Mouse (Mus musculus) CH12.LX (cell line): Measurements from ENCODE around the gene Plekha6. TPM values are rescaled to one million over a fixed set of nuclear protein-coding genes. Genes with fewer than 3 reads are reported as not detected.

Source experiments
- DNase-seq: peaks from one replicate; pipeline ENCODE4 v3.0.0-alpha.2; 2013; ENCODE audit errors: extremely low read depth
- H3K27ac ChIP-seq: 2 replicates; pipeline ENCODE4 v1.5.1; 2012; ENCODE audit warnings: low read depth, mild to moderate bottlenecking, control low read depth, moderate library complexity; ENCODE audit not compliant: insufficient read depth
- H3K27me3 ChIP-seq: replicated peaks from 2 replicates; pipeline ENCODE3; 2012; ENCODE audit warnings: inconsistent platforms
- H3K36me3 ChIP-seq, 2 experiments: replicated peaks in 1 of 2; 2 replicates each; pipeline versions ENCODE3 to v1.6.1; 2012; ENCODE audit warnings: inconsistent platforms in 1 of 2, low read length in 1 of 2, mild to moderate bottlenecking in 1 of 2, mixed read lengths in 1 of 2, moderate library complexity in 1 of 2; ENCODE audit not compliant: control insufficient read depth in 1 of 2, insufficient read depth in 1 of 2
- H3K4me1 ChIP-seq, 2 experiments: 2 replicates each; pipeline ENCODE4 v1.6.1; 2012; ENCODE audit warnings: inconsistent platforms in 1 of 2, moderate library complexity in 1 of 2; ENCODE audit not compliant: insufficient read depth in 2 of 2, control insufficient read depth in 1 of 2
- H3K4me2 ChIP-seq: 2 replicates; pipeline ENCODE4 v1.6.1; 2012; ENCODE audit warnings: low read depth, mild to moderate bottlenecking, control low read depth; ENCODE audit not compliant: poor library complexity, insufficient read depth, severe bottlenecking
- H3K4me3 ChIP-seq, 3 experiments: fragments of 150-350 bp in 1 of 3; sonication (generic) in 1 of 3; replicated peaks in 1 of 3; 2 replicates each; pipeline versions ENCODE3 to v1.5.1; 2011 to 2012; ENCODE audit warnings: low read depth in 2 of 3, low read length in 2 of 3, mild to moderate bottlenecking in 2 of 3, moderate library complexity in 2 of 3, control low read depth in 1 of 3, improper control_type of control experiment in 1 of 3, inconsistent platforms in 1 of 3, mixed read lengths in 1 of 3; ENCODE audit not compliant: poor library complexity in 1 of 3
- H3K79me2 ChIP-seq: replicated peaks from 2 replicates; pipeline ENCODE4 v1.6.1; 2012; ENCODE audit warnings: mild to moderate bottlenecking, moderate library complexity; ENCODE audit not compliant: control insufficient read depth, poor library complexity, insufficient read depth, severe bottlenecking; ENCODE audit errors: extremely low read depth
- H3K9ac ChIP-seq: 2 replicates; pipeline ENCODE4 v1.6.1; 2012; ENCODE audit warnings: low read depth, mild to moderate bottlenecking, control low read depth, moderate library complexity; ENCODE audit not compliant: insufficient read depth
- H3K9me3 ChIP-seq: replicated peaks from 2 replicates; pipeline ENCODE3; 2012; ENCODE audit warnings: low read length, inconsistent platforms, mixed read lengths
- CHD1 ChIP-seq: IDR thresholded peaks from 2 replicates; pipeline ENCODE4 v1.6.1; 2012; ENCODE audit warnings: low read depth, low read length, improper control_type of control experiment, inconsistent platforms
- CTCF ChIP-seq, 2 experiments: IDR thresholded peaks in 1 of 2; conservative IDR thresholded peaks in 1 of 2; 2 replicates each; pipeline ENCODE4 v1.5.1; 2011 to 2012; ENCODE audit warnings: low read depth in 2 of 2, low read length in 2 of 2, improper control_type of control experiment in 1 of 2, inconsistent platforms in 1 of 2, mild to moderate bottlenecking in 1 of 2, moderate library complexity in 1 of 2
- GABPA ChIP-seq: IDR thresholded peaks from 2 replicates; pipeline ENCODE4 v1.6.1; 2012; ENCODE audit warnings: low read depth, low read length, improper control_type of control experiment, inconsistent platforms; ENCODE audit not compliant: insufficient replicate concordance
- HCFC1 ChIP-seq: IDR thresholded peaks from 2 replicates; pipeline ENCODE4 v1.6.1; 2012; ENCODE audit warnings: low read depth, mild to moderate bottlenecking, inconsistent platforms, low read length, improper control_type of control experiment
- JUN ChIP-seq: IDR thresholded peaks from 2 replicates; pipeline ENCODE4 v1.6.1; 2011; ENCODE audit warnings: low read depth, mild to moderate bottlenecking, low read length, improper control_type of control experiment, moderate library complexity; ENCODE audit not compliant: insufficient read depth
- MAZ ChIP-seq: IDR thresholded peaks from 2 replicates; pipeline ENCODE4 v1.6.1; 2012; ENCODE audit warnings: low read depth, mild to moderate bottlenecking, inconsistent platforms, low read length, improper control_type of control experiment, moderate library complexity
- RAD21 ChIP-seq: IDR thresholded peaks from 2 replicates; pipeline ENCODE4 v1.6.1; 2011; ENCODE audit warnings: low read depth, mild to moderate bottlenecking, low read length, improper control_type of control experiment, moderate library complexity
- SIN3A ChIP-seq: IDR thresholded peaks from 2 replicates; pipeline ENCODE4 v1.6.1; 2012; ENCODE audit warnings: low read length, improper control_type of control experiment, inconsistent platforms
- SMC3 ChIP-seq: IDR thresholded peaks from 2 replicates; pipeline ENCODE4 v1.6.1; 2011; ENCODE audit warnings: low read depth, low read length, improper control_type of control experiment
- TBP ChIP-seq: conservative IDR thresholded peaks from 2 replicates; pipeline ENCODE4 v1.6.1; 2011; ENCODE audit warnings: low read depth, low read length, improper control_type of control experiment
- TCF12 ChIP-seq: IDR thresholded peaks from 2 replicates; pipeline ENCODE4 v1.6.1; 2014; ENCODE audit warnings: low read depth, mild to moderate bottlenecking, inconsistent platforms, low read length, improper control_type of control experiment
- UBTF ChIP-seq: IDR thresholded peaks from 2 replicates; pipeline ENCODE4 v1.6.1; 2012; ENCODE audit warnings: low read depth, mild to moderate bottlenecking, inconsistent platforms, low read length, improper control_type of control experiment, moderate library complexity
- ZC3H11A ChIP-seq: IDR thresholded peaks from 2 replicates; pipeline ENCODE4 v1.6.1; 2012; ENCODE audit warnings: low read depth, mild to moderate bottlenecking, inconsistent platforms, low read length, improper control_type of control experiment
- dilution Hi-C: fragments of 300-500 bp; cut with MboI; formaldehyde crosslinking; loops from 2 replicates; pipeline ENCODE4 v1.14.3; 2020; ENCODE audit warnings: low sequenced_read_pairs; ENCODE audit not compliant: extremely low pct_unique_long_range_greater_than_20kb, extremely low pct_ligation_motif_present
- in situ Hi-C: fragments of 300-500 bp; cut with MboI; formaldehyde crosslinking; loops from 3 replicates; pipeline ENCODE4 v1.14.3; 2019; ENCODE audit warnings: low sequenced_read_pairs, low pct_ligation_motif_present, low pct_unique_long_range_greater_than_20kb, mixed read lengths
- polyA plus RNA-seq: library from polyadenylated mRNA; unstranded; fragments of >175 nt; gene quantifications from 2 replicates; pipeline ENCODE4 v1.2.1, GENCODE M21; 2012; ENCODE audit warnings: low read depth; ENCODE audit not compliant: insufficient read length
- total RNA-seq, 2 experiments: library from RNA; depleted of rRNA; stranded (reverse); fragments of 300-350 nt in 1 of 2; fragments of >200 nt in 1 of 2; gene quantifications; 2 replicates each; pipeline ENCODE4 v1.2.3; 2012 to 2014

Gene Plekha6
- total and polyA plus RNA-seq, 3 experiments, result 0.07 TPM; not detected in 2

DNA sequence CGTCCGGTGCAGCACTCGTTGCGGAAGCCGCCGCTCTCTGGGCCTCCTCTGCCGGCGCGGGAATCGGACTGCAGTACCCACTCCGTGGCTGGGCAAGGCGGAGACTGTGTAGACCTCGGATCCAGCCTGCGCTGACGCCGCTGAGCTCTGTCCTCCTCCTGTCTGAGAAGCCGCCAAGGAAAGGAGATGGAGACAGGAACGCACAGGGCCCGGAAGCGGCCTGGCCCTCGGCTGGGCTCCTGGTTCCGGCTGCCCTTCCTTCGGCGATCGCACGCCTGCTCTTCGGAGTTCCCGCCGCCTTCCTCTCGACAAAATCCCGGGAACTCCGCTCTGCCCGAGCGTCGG, 32.5 kb upstream of the Plekha6 start:
- in situ Hi-C loops (no loop called here), dilution Hi-C loops (no loop called here)
- Histone ChIP-seq H3K27ac (peak overlapping the region; percentile 92), H3K4me3 (peak overlapping the region; percentile 94 to 99 (median 98)), H3K79me2 (peaks cover 53% of the 10 kb centered on the region), H3K27me3 (no peaks in the 10 kb centered on the region), H3K36me3 (peaks cover 27 to 33% of the 10 kb centered on the region in 2 experiments), H3K4me2 (no peak overlapping the region), H3K9me3 (no peaks in the 10 kb centered on the region), H3K4me1 (peaks cover 0 to 11% of the 10 kb centered on the region in 2 experiments; a peak in 2 of 4 replicates), H3K9ac (peak overlapping the region; percentile 91)
- DNase-seq, result no peak
- TF ChIP-seq CTCF (conservative IDR thresholded peaks at IDR 0.05 in 1 of 2, IDR thresholded peaks at IDR 0.05 in 1 of 2; ENCODE audit: low read depth in 2 of 2, low read length in 2 of 2) (no peak), UBTF (0 out of 2 replicates have a peak, but pooled peaks have one; percentile 24)

DNA sequence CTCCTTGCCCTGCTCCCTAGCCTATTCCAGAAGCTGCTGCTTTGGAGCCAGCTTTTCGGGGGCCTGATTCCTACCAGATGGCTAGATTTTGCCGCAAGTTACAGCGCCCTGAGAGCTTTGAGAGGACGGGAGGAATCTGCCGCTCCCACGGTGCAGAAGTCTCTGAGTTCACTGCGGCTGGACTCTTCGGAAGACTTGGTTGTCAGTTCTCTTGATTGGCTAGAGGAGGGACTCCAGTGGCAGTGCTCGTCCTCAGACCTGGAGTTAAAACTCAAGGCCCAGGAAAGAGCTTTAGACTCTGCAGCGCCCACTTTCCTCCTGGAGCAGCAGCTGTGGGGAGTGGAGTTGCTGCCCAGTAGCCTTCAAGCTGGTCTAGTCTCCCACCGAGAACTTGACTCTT, 32.1 kb upstream of the Plekha6 start:
- Histone ChIP-seq H3K79me2 (peaks cover 57% of the 10 kb centered on the region), H3K36me3 (peaks cover 31 to 37% of the 10 kb centered on the region in 2 experiments), H3K4me3 (peak overlapping the region; percentile 94 to 99 (median 98)), H3K27ac (peak overlapping the region; percentile 92), H3K4me2 (peak overlapping the region; percentile 91; the same call in 1 of the 2 replicates), H3K9ac (peak overlapping the region; percentile 91), H3K27me3 (no peaks in the 10 kb centered on the region), H3K4me1 (peaks cover under 1 to 15% of the 10 kb centered on the region in 2 experiments; a peak in 2 of 4 replicates), H3K9me3 (no peaks in the 10 kb centered on the region)
- no peak for DNase-seq
- TF ChIP-seq TCF12 (0 out of 2 replicates have a peak, but pooled peaks have one; percentile 5), TBP (no peak), ZC3H11A (no peak)
- in situ Hi-C loops, result no loop called here
- dilution Hi-C loops, result no loop called here

DNA sequence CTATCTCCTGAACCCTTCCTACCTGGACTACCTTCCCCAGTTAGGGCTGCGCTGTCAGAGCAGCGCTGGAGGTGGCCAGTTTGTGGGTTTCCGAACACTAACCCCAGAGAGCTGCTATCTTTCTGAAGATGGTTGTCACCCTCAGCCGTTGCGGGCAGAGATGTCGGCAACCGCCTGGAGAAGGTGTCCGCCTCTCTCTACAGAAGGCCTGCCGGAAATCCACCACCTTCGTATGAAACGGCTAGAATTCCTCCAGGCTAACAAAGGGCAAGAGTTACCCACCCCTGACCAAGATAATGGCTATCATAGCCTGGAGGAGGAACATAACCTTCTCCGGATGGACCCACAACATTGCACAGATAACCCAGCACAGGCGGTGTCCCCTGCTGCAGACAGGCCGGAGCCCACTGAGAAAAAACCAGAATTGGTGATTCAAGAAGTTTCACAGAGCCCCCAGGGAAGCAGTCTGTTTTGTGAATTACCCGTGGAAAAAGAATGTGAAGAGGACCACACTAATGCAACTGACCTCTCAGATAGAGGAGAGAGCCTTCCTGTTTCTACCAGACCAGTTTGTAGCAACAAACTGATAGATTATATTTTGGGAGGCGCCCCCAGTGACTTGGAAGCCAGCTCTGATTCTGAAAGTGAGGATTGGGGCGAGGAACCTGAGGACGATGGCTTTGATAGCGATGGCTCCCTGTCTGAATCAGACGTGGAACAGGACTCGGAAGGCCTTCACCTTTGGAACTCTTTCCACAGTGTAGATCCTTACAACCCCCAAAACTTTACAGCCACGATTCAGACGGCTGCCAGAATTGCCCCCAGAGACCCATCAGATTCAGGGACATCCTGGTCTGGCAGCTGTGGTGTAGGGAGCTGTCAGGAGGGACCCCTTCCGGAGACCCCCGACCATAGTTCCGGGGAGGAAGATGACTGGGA, 31.4 kb upstream of the Plekha6 start:
- Histone ChIP-seq H3K9me3 (no peaks in the 10 kb centered on the region), H3K4me2 (peak overlapping the region; percentile 91), H3K36me3 (peaks cover 38 to 44% of the 10 kb centered on the region in 2 experiments), H3K4me3 (peak overlapping the region; percentile 94 to 99 (median 98)), H3K4me1 (peaks cover 4 to 22% of the 10 kb centered on the region in 2 experiments; a peak in 3 of 4 replicates), H3K27me3 (no peaks in the 10 kb centered on the region), H3K9ac (peak overlapping the region; percentile 91), H3K79me2 (peaks cover 65% of the 10 kb centered on the region), H3K27ac (no peak overlapping the region)
- TF ChIP-seq GABPA (no peak), TCF12 (no peak), SMC3 (no peak), HCFC1 (no peak), ZC3H11A (no peak), MAZ (no peak), RAD21 (no peak), SIN3A (peak; percentile 6), JUN (no peak), CHD1 (peak; percentile 55; the same call in 1 of the 2 replicates)
- in situ Hi-C loops (no loop called here), dilution Hi-C loops (no loop called here)
- DNase-seq, result no peak
